Comparison of ENCODE assay signal across 9 mouse cellular contexts in the genomic region with DNA sequence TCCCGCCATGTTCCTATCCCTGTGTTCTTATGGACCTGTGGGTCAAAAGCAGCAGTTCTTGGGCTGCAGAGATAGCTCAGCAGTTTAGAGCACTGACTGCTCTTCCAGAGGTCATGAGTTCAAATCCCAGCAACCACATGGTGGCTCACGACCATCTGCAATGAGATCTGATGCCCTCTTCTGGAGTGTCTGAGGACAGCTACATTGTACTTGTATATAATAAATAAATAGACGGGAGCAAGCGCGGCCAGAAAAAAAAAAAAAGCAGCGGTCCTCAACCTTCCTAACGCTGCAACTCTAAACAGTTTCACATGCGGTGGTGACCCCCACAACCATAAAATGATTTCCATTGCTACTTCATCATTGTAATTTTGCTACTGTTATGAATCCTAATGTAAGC. TPM values are rescaled to one million over a fixed set of nuclear protein-coding genes. Genes with fewer than 3 reads are reported as not detected.
DNase-seq lines count a peak whose midpoint lies in the region; ATAC-seq and TF ChIP-seq lines count a peak whose summit lies in the region.
"Had no signal": no experiment of that assay in that cellular context is flagged by ENCODE, and none has a peak within 500 bp of the region (broad histone marks: within the 10 kb centered on the region; RNA-seq: fewer than 3 reads in every experiment).

No protein-coding gene starts in this region.

- peaks cover 11 to 13% of the 10 kb centered on the region in 2 experiments for H3K4me1 ChIP-seq in heart, embryonic 14.5 days (ENCODE audit: control insufficient read depth in 2 of 2, insufficient read depth in 2 of 2, low read length in 2 of 2)
- peaks cover 0 to 2% of the 10 kb centered on the region in 2 experiments; a peak in 1 of 4 replicates for H3K4me1 ChIP-seq in ES-E14 (ENCODE audit: control insufficient read depth in 2 of 2, insufficient read depth in 2 of 2, low read length in 2 of 2, poor library complexity in 1 of 2)
- H3K4me1 ChIP-seq in hindbrain, embryonic 15.5 days (replicated peaks): peaks cover 17% of the 10 kb centered on the region
- 0 out of 2 replicates have a peak, but pooled peaks cover 12% of the 10 kb centered on the region for H3K4me1 ChIP-seq in midbrain, embryonic 12.5 days

- DNase-seq in heart, postnatal 10 days: no peak
- DNase-seq in ES-E14 (ENCODE audit: low read depth, low spot score): no peak
- no peak for DNase-seq in urinary bladder, postnatal 14 days (ENCODE audit: low spot score)
- no peak for DNase-seq in embryo, embryonic 10 days (ENCODE audit: low spot score)
- DNase-seq in gastrocnemius, postnatal 14 days: no peak
- DNase-seq: gastrocnemius, postnatal 25 days had no signal

- in situ Hi-C loops in ES-E14 (cut with MboI; ENCODE audit: low sequenced_read_pairs in 2 of 2, unreplicated experiment in 2 of 2): no loop called here

- H3K36me3 ChIP-seq in heart, embryonic 14.5 days (ENCODE audit: control insufficient read depth, insufficient read depth, low read length): no peaks in the 10 kb centered on the region
- H3K36me3 ChIP-seq in ES-E14 (ENCODE audit: control insufficient read depth, insufficient read depth, low read length, poor library complexity, severe bottlenecking): no peaks in the 10 kb centered on the region
- H3K36me3 ChIP-seq in hindbrain, embryonic 15.5 days: no peaks in the 10 kb centered on the region
- no peaks in the 10 kb centered on the region for H3K36me3 ChIP-seq in midbrain, embryonic 12.5 days

- H3K27me3 ChIP-seq in heart, embryonic 14.5 days (ENCODE audit: control insufficient read depth, insufficient read depth, low read length): no peaks in the 10 kb centered on the region
- H3K27me3 ChIP-seq in hindbrain, embryonic 15.5 days: no peaks in the 10 kb centered on the region
- H3K27me3 ChIP-seq in midbrain, embryonic 12.5 days: no peaks in the 10 kb centered on the region

- WGBS in heart, embryonic 14.5 days: 91% methylated on average over 8 of the region's 8 CpGs
- WGBS in hindbrain, embryonic 15.5 days: 83% methylated on average over 8 of the region's 8 CpGs
- 92% methylated on average over 8 of the region's 8 CpGs for WGBS in midbrain, embryonic 12.5 days

- peak overlapping the region in 1 of 2 experiments; percentile 75; a peak in 2 of 4 replicates for H3K4me3 ChIP-seq in heart, embryonic 14.5 days (ENCODE audit: control insufficient read depth in 1 of 2, insufficient read depth in 1 of 2, low read depth in 1 of 2, low read length in 2 of 2)
- H3K4me3 ChIP-seq in ES-E14 (ENCODE audit: insufficient read depth in 1 of 2, low read depth in 1 of 2, low read length in 2 of 2, poor library complexity in 1 of 2, severe bottlenecking in 1 of 2): no peak overlapping the region
- H3K4me3 ChIP-seq in hindbrain, embryonic 15.5 days: peak overlapping the region; percentile 76
- H3K4me3 ChIP-seq in midbrain, embryonic 12.5 days: no peak overlapping the region

- H3K27ac ChIP-seq in heart, embryonic 14.5 days (replicated peaks in 1 of 2; ENCODE audit: control insufficient read depth in 1 of 2, insufficient read depth in 1 of 2, low read depth in 2 of 2, low read length in 2 of 2): no peak overlapping the region
- H3K27ac ChIP-seq in ES-E14 (ENCODE audit: insufficient read depth, low read depth, low read length, poor library complexity, severe bottlenecking): no peak overlapping the region
- H3K27ac ChIP-seq in hindbrain, embryonic 15.5 days (replicated peaks): no peak overlapping the region
- H3K27ac ChIP-seq in midbrain, embryonic 12.5 days (replicated peaks): no peak overlapping the region

- H3K9ac ChIP-seq in heart, embryonic 14.5 days (ENCODE audit: low read length): no peak overlapping the region; the same call in 1 of the 2 replicates
- H3K9ac ChIP-seq in ES-E14 (ENCODE audit: insufficient read depth, low read depth, low read length, poor library complexity, severe bottlenecking): no peak overlapping the region
- H3K9ac ChIP-seq in hindbrain, embryonic 15.5 days: no peak overlapping the region
- H3K9ac ChIP-seq in midbrain, embryonic 12.5 days (replicated peaks): no peak overlapping the region

- H3K9me3 ChIP-seq in heart, embryonic 14.5 days (ENCODE audit: control insufficient read depth, low read length): 0 out of 2 replicates have a peak, but pooled peaks cover 3% of the 10 kb centered on the region
- H3K9me3 ChIP-seq in ES-E14 (ENCODE audit: control insufficient read depth, insufficient read depth, low read depth, low read length): no peaks in the 10 kb centered on the region
- no peaks in the 10 kb centered on the region for H3K9me3 ChIP-seq in hindbrain, embryonic 15.5 days
- no peaks in the 10 kb centered on the region for H3K9me3 ChIP-seq in midbrain, embryonic 12.5 days

- ATAC-seq in heart, embryonic 14.5 days (ENCODE audit: insufficient number of reproducible peaks, insufficient read depth, low FRiP score, low read depth): no peak
- ATAC-seq in hindbrain, embryonic 15.5 days (ENCODE audit: low FRiP score, low read depth): no peak
- no peak for ATAC-seq in midbrain, embryonic 12.5 days (ENCODE audit: low FRiP score, low read depth)

- intact Hi-C loops in heart, postnatal 10 days (cut with DNase I): no loop called here
- intact Hi-C loops in gastrocnemius, postnatal 14 days (cut with DNase I; ENCODE audit: low total_unique reads): loop anchor here (10.0 kb wide), 1 partner anchor 248 kb away; no protein-coding TSS in a partner anchor

- peak overlapping the region; percentile 72 for H3K4me2 ChIP-seq in heart, embryonic 14.5 days (ENCODE audit: low read length)
- peak overlapping the region; percentile 87 for H3K4me2 ChIP-seq in hindbrain, embryonic 15.5 days
- peak overlapping the region; percentile 69; the same call in 1 of the 2 replicates for H3K4me2 ChIP-seq in midbrain, embryonic 12.5 days (replicated peaks)

TF ChIP-seq in ES-E14, 5 proteins besides CTCF, POLR2A, EP300 and RAD21:
- TF ChIP-seq ZNF384 (IDR thresholded peaks at IDR 0.05; ENCODE audit: low read depth, low read length) (peak; percentile 36; the same call in 1 of the 2 replicates), MAFK (IDR thresholded peaks at IDR 0.05; ENCODE audit: insufficient read depth, low read depth, low read length) (no peak)

RNA-seq across cellular contexts. Expression of a gene that starts 1.2 kb away (rescaled TPM):
- 138 and 157 TPM in 2 replicates for polyA plus RNA-seq in heart, embryonic 14.5 days (2014; fragmentation: Nextera tagmentation; extraction: Ambion mirVana)
- 100 to 1,000 TPM; 107 to 116 TPM for total RNA-seq in heart, postnatal 10 days (2021)
- total RNA-seq in ES-E14 (2012; rRNA removed): 31.2 and 50.1 TPM in 2 replicates
- polyA plus RNA-seq in hindbrain, embryonic 15.5 days (2015; fragmentation: Nextera tagmentation; extraction: Ambion mirVana): 138 TPM in 2 replicates
- 77.4 and 77.6 TPM in 2 replicates for polyA plus RNA-seq in midbrain, embryonic 12.5 days (2016; fragmentation: Nextera tagmentation; extraction: Ambion mirVana)
- total RNA-seq in gastrocnemius, postnatal 14 days (2021): 10 to 100 TPM; 61.0 to 67.6 TPM

RNA-seq across cellular contexts. Expression of a gene that starts 8.9 kb away (rescaled TPM):
- polyA plus RNA-seq in heart, embryonic 14.5 days (2014; fragmentation: Nextera tagmentation; extraction: Ambion mirVana): 18.5 and 20.9 TPM in 2 replicates
- 1 to 10 TPM; 4.4 to 7.0 TPM for total RNA-seq in heart, postnatal 10 days (2021)
- 9.9 and 12.7 TPM in 2 replicates for total RNA-seq in ES-E14 (2012; rRNA removed)
- 35.9 and 36.1 TPM in 2 replicates for polyA plus RNA-seq in hindbrain, embryonic 15.5 days (2015; fragmentation: Nextera tagmentation; extraction: Ambion mirVana)
- polyA plus RNA-seq in midbrain, embryonic 12.5 days (2016; fragmentation: Nextera tagmentation; extraction: Ambion mirVana): 39.3 and 39.6 TPM in 2 replicates
- total RNA-seq in gastrocnemius, postnatal 14 days (2021): 1 to 10 TPM; 1.8 to 2.3 TPM
